15 mouse cellular contexts compared by ENCODE assay signal in the genomic region with DNA sequence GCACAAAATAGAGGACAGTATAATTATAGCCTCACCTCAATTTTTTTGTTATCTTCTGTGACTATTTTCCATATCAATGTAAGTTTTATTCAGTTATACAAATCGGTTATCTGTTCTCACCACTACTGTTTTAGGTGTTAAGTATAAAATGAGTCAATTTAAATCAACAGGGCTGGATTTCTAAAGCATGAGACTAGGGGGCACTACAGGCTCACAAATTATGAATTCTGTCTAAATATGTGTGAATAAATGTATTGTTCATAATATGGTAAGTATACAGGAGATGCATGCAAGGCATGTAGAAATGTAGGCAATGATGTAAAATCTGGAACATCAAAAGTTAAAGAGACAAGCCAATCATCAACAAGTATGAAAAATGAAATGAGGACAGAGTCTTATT. TPM values are rescaled to one million over a fixed set of nuclear protein-coding genes. Genes with fewer than 3 reads are reported as not detected.
DNase-seq lines count a peak whose midpoint lies in the region; ATAC-seq and TF ChIP-seq lines count a peak whose summit lies in the region.
"Had no signal": no experiment of that assay in that cellular context is flagged by ENCODE, and none has a peak within 500 bp of the region (broad histone marks: within the 10 kb centered on the region; RNA-seq: fewer than 3 reads in every experiment).

No protein-coding gene starts in this region.

- no peak for TF ChIP-seq CTCF in brain, embryonic 14.5 days (IDR thresholded peaks at IDR 0.05; ENCODE audit: borderline replicate concordance, extremely low read depth, insufficient read depth, insufficient read length)

- no peaks in the 10 kb centered on the region for H3K36me3 ChIP-seq in embryonic facial prominence, embryonic 14.5 days (ENCODE audit: control insufficient read depth, insufficient read depth, low read length)
- no peaks in the 10 kb centered on the region for H3K36me3 ChIP-seq in embryonic facial prominence, embryonic 10.5 days (replicated peaks)
- H3K36me3 ChIP-seq: embryonic facial prominence, embryonic 13.5 days; liver, embryonic 13.5 days had no signal

- 81% methylated on average over 1 of the region's 1 CpGs for WGBS in embryonic facial prominence, embryonic 14.5 days
- 81% methylated on average over 1 of the region's 1 CpGs for WGBS in embryonic facial prominence, embryonic 10.5 days

- no peaks in the 10 kb centered on the region for H3K27me3 ChIP-seq in embryonic facial prominence, embryonic 14.5 days (replicated peaks; ENCODE audit: control insufficient read depth, insufficient read depth, low read length)
- no peaks in the 10 kb centered on the region for H3K27me3 ChIP-seq in embryonic facial prominence, embryonic 10.5 days (replicated peaks; ENCODE audit: low read depth, poor library complexity, severe bottlenecking)
- H3K27me3 ChIP-seq: embryonic facial prominence, embryonic 13.5 days; liver, embryonic 13.5 days had no signal

- H3K27ac ChIP-seq in embryonic facial prominence, embryonic 14.5 days (replicated peaks; ENCODE audit: low read depth, low read length), result no peak overlapping the region
- H3K27ac ChIP-seq in embryonic facial prominence, embryonic 10.5 days (replicated peaks), result no peak overlapping the region
- H3K27ac ChIP-seq: embryonic facial prominence, embryonic 13.5 days; liver, embryonic 13.5 days had no signal

- H3K4me3 ChIP-seq in embryonic facial prominence, embryonic 14.5 days (ENCODE audit: low read depth, low read length), result no peak overlapping the region
- H3K4me3 ChIP-seq in embryonic facial prominence, embryonic 10.5 days, result no peak overlapping the region
- H3K4me3 ChIP-seq: embryonic facial prominence, embryonic 13.5 days; liver, embryonic 13.5 days; myocyte had no signal

- ATAC-seq in embryonic facial prominence, embryonic 14.5 days (ENCODE audit: low read depth), result no peak

- no peaks in the 10 kb centered on the region for H3K9me3 ChIP-seq in embryonic facial prominence, embryonic 14.5 days (ENCODE audit: control insufficient read depth, low read length)
- no peaks in the 10 kb centered on the region for H3K9me3 ChIP-seq in embryonic facial prominence, embryonic 10.5 days
- H3K9me3 ChIP-seq: embryonic facial prominence, embryonic 13.5 days; liver, embryonic 13.5 days had no signal

- TF ChIP-seq POLR2A in brain, embryonic 14.5 days (IDR thresholded peaks at IDR 0.05; ENCODE audit: borderline replicate concordance, extremely low read depth, insufficient read depth, insufficient read length, poor library complexity, severe bottlenecking), result no peak

- H3K4me1 ChIP-seq in embryonic facial prominence, embryonic 14.5 days (ENCODE audit: control insufficient read depth, insufficient read depth, low read length), result no peaks in the 10 kb centered on the region
- no peaks in the 10 kb centered on the region for H3K4me1 ChIP-seq in embryonic facial prominence, embryonic 10.5 days
- H3K4me1 ChIP-seq: embryonic facial prominence, embryonic 13.5 days; liver, embryonic 13.5 days had no signal

- no peak overlapping the region for H3K9ac ChIP-seq in embryonic facial prominence, embryonic 14.5 days (ENCODE audit: low read depth, low read length)
- H3K9ac ChIP-seq: embryonic facial prominence, embryonic 13.5 days; liver, embryonic 13.5 days had no signal

- H3K4me2 ChIP-seq in embryonic facial prominence, embryonic 14.5 days (ENCODE audit: low read depth, low read length), result no peak overlapping the region
- H3K4me2 ChIP-seq: embryonic facial prominence, embryonic 13.5 days; liver, embryonic 13.5 days had no signal

- peak; percentile 8 for DNase-seq in embryonic facial prominence, embryonic 14.5 days (ENCODE audit: low spot score)
- DNase-seq in embryonic facial prominence, embryonic 10.5 days (ENCODE audit: low spot score), result no peak
- peak; percentile 6 for DNase-seq in layer of hippocampus, adult 11-12 months (ENCODE audit: low spot score)
- DNase-seq in layer of hippocampus, postnatal 10 days (ENCODE audit: low spot score in 2 of 2), result no peak
- DNase-seq in 3T3-L1 (ENCODE audit: low read depth, low spot score), result peak; percentile 46
- DNase-seq in brain, embryonic 14.5 days (ENCODE audit: low read depth), result peak; percentile 18
- no peak for DNase-seq in urinary bladder, postnatal 14 days (ENCODE audit: low spot score)
- DNase-seq in yolk sac, embryonic 10.5 days (ENCODE audit: low spot score), result no peak
- DNase-seq: gastrocnemius, postnatal 25 days; liver, embryonic 13.5 days had no signal

RNA-seq across cellular contexts. Expression of a gene that starts 2.5 kb away (rescaled TPM):
- not detected in 2 replicates for polyA plus RNA-seq in embryonic facial prominence, embryonic 14.5 days (2014; fragmentation: Nextera tagmentation; extraction: Ambion mirVana)
- not detected in 2 replicates for polyA plus RNA-seq in embryonic facial prominence, embryonic 10.5 days (2016; fragmentation: Nextera tagmentation; extraction: Ambion mirVana)
- not detected for total RNA-seq in layer of hippocampus, postnatal 10 days (2021)
- polyA plus RNA-seq in brain, embryonic 14.5 days (2012; rRNA removed), result not detected in 2 replicates
- total RNA-seq: adrenal gland, postnatal 4 days; gastrocnemius, postnatal 25 days had no signal
- polyA plus RNA-seq: embryonic facial prominence, embryonic 13.5 days; kidney, embryonic 14.5 days; liver, embryonic 13.5 days; myocyte; spleen, adult 2 months had no signal

RNA-seq across cellular contexts. Expression of a gene that starts 27.6 kb away (rescaled TPM):
- not detected in 2 replicates for polyA plus RNA-seq in embryonic facial prominence, embryonic 14.5 days (2014; fragmentation: Nextera tagmentation; extraction: Ambion mirVana)
- not detected in 2 replicates for polyA plus RNA-seq in embryonic facial prominence, embryonic 10.5 days (2016; fragmentation: Nextera tagmentation; extraction: Ambion mirVana)
- not detected for total RNA-seq in layer of hippocampus, postnatal 10 days (2021)
- not detected in 2 replicates for polyA plus RNA-seq in brain, embryonic 14.5 days (2012; rRNA removed)
- total RNA-seq: adrenal gland, postnatal 4 days; gastrocnemius, postnatal 25 days had no signal
- polyA plus RNA-seq: embryonic facial prominence, embryonic 13.5 days; kidney, embryonic 14.5 days; liver, embryonic 13.5 days; myocyte; spleen, adult 2 months had no signal

RNA-seq across cellular contexts. Expression of a gene that starts 35.6 kb away (rescaled TPM):
- polyA plus RNA-seq in embryonic facial prominence, embryonic 14.5 days (2014; fragmentation: Nextera tagmentation; extraction: Ambion mirVana), result not detected in 2 replicates
- polyA plus RNA-seq in embryonic facial prominence, embryonic 10.5 days (2016; fragmentation: Nextera tagmentation; extraction: Ambion mirVana), result not detected in 2 replicates
- total RNA-seq in layer of hippocampus, postnatal 10 days (2021), result under 1 TPM in 1 of 2 experiments, not detected in 1; 0.02 TPM
- polyA plus RNA-seq in brain, embryonic 14.5 days (2012; rRNA removed), result not detected in 2 replicates
- total RNA-seq: adrenal gland, postnatal 4 days; gastrocnemius, postnatal 25 days had no signal
- polyA plus RNA-seq: embryonic facial prominence, embryonic 13.5 days; kidney, embryonic 14.5 days; liver, embryonic 13.5 days; myocyte; spleen, adult 2 months had no signal

Comparison
In these comparisons a context has a peak if more than half of its experiments do, and no peak if none do; other contexts are left out.
1. DNase-seq: peak in embryonic facial prominence, embryonic 14.5 days (single experiment), layer of hippocampus, adult 11-12 months (single experiment), 3T3-L1 (single experiment) and brain, embryonic 14.5 days (single experiment); none in embryonic facial prominence, embryonic 10.5 days (single experiment), layer of hippocampus, postnatal 10 days (0 of 2), urinary bladder, postnatal 14 days (single experiment) and yolk sac, embryonic 10.5 days (single experiment).